Mouse (Mus musculus): ENCODE data around the gene Pakap. TPM values are rescaled to one million over a fixed set of nuclear protein-coding genes. Genes with fewer than 3 reads are reported as not detected.

Gene Pakap
- polyA plus RNA-seq, 1 experiment from 2014 or later: 10.3 TPM

DNA sequence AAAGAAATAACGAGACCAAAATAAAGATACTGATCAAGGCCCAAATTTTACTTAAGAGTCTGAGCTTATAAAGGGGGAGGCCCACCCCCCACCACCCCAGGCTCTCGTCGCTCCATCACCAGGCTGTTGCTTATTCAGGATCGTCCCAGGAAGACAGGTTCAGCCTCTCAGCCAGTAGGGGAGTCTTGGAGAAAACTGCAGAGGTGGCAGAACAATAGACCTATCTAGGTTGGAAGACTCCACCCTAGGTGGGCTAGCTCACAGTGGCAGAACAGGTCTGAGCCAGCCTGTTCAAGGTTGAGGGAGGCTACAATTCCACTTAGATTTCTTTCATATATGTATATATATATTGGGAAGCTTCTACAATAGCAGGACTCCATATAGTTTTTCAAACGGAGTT is 366.2 kb downstream of the Pakap start:
- 74% methylated on average over 5 of the region's 5 CpGs for WGBS

DNA sequence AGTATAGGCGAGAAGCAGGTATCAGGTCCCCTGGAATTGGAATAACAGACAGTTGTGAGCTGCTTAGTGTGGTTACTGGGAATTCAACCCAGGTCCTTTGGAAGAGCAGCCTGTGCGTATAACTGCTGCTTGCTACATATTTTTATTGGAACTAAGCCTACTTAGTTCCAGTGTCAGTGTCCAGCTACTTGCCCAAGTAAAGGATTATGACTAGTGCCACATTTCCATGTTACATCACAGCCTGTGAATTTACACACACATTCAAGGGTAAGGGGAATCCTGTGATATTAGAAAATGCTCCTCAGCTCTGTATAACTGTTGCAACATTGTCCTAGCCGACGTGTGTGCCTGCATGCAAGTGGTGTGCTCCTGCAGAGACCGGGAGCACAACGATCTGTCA is 369.3 kb downstream of the Pakap start:
- Histone ChIP-seq H3K4me1 (replicated peaks) (no peaks in the 10 kb centered on the region), H3K9me3 (0 out of 2 replicates have a peak, but pooled peaks cover 2% of the 10 kb centered on the region), H3K36me3 (peaks cover 8% of the 10 kb centered on the region), H3K27ac (no peak overlapping the region), H3K27me3 (no peaks in the 10 kb centered on the region), H3K9ac (no peak overlapping the region), H3K4me3 (no peak overlapping the region), H3K4me2 (no peak overlapping the region)
- no peak for ATAC-seq (ENCODE audit: low FRiP score)
- 90% methylated on average over 6 of the region's 6 CpGs for WGBS

More for the DNA sequence above, 366.2 kb downstream of the Pakap start:
- Histone ChIP-seq H3K36me3 (peaks cover 3% of the 10 kb centered on the region; the same call in 1 of the 2 replicates), H3K4me1 (replicated peaks) (no peaks in the 10 kb centered on the region), H3K9me3 (0 out of 2 replicates have a peak, but pooled peaks cover 5% of the 10 kb centered on the region), H3K4me3 (no peak overlapping the region), H3K4me2 (no peak overlapping the region), H3K27ac (no peak overlapping the region), H3K9ac (no peak overlapping the region), H3K27me3 (no peaks in the 10 kb centered on the region)
- no peak for ATAC-seq (ENCODE audit: low FRiP score)

DNA sequence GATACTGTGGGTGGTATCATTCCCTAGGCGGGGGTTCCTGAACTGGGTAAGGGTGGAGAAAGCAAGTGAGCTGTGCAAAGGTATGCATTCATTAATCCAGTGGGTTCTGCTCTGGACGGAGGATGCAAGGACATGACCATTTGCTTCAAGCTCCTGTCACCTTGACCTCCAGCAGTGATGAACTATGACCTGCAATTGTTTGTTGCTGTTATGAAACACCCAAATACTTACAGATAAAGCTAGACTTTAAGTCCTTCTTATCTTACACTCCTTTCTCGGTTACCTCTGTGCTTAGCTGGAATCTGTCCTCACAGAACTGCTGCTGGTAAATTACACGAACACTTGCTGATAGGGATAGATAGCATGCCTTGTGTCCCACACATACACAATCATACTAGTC is 372.7 kb downstream of the Pakap start:
- Histone ChIP-seq H3K4me1 (replicated peaks) (no peaks in the 10 kb centered on the region), H3K4me3 (no peak overlapping the region), H3K4me2 (no peak overlapping the region), H3K9ac (no peak overlapping the region), H3K36me3 (peaks cover 37% of the 10 kb centered on the region), H3K27ac (no peak overlapping the region), H3K27me3 (no peaks in the 10 kb centered on the region), H3K9me3 (no peaks in the 10 kb centered on the region)
- 94% methylated on average over 4 of the region's 4 CpGs for WGBS
- no peak for ATAC-seq (ENCODE audit: low FRiP score)

DNA sequence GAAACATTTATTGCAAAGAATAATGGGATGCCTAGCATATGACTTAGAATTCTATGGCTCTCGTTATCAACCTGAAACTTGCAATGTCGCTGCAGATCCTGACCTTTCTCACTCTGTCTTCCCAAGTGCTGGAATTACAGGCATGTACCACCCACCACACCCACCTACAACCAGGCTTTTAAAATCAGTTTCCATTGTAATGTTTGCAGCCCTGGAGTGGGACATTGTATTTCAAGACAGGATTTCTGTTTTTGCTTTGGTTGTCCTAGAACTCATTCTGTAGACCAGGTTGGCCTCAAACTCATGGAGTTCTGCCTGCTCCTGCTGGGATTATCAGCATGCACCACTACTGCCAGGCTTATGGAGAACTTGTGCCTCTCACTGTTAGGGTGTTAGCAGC is 374.9 kb downstream of the Pakap start:
- Histone ChIP-seq H3K9me3 (no peaks in the 10 kb centered on the region), H3K9ac (no peak overlapping the region), H3K27ac (no peak overlapping the region), H3K4me3 (no peak overlapping the region), H3K27me3 (no peaks in the 10 kb centered on the region), H3K4me1 (replicated peaks) (no peaks in the 10 kb centered on the region), H3K36me3 (peaks cover 55% of the 10 kb centered on the region), H3K4me2 (no peak overlapping the region)
- ATAC-seq (ENCODE audit: low FRiP score): no peak
- WGBS: 94% methylated on average over 2 of the region's 2 CpGs

Other genes starting within 250 kb of the Pakap start
- 7.7 and 8.4 TPM in 2 replicates for gene Palm2, start 133.9 kb upstream of the Pakap start, polyA plus RNA-seq (2015; fragmentation: Nextera tagmentation; extraction: Ambion mirVana)
- 17.0 and 17.7 TPM in 2 replicates for gene Akap2, start 149.5 kb downstream of the Pakap start, polyA plus RNA-seq (2015; fragmentation: Nextera tagmentation; extraction: Ambion mirVana)